Mouse (Mus musculus) liver, adult 2 months (tissue): ENCODE measurements at regions not wholly inside any gene's neighbourhood (a gene's known extent, or its start where the extent isn't known, plus 50 kb on each side); places are given as distances from the start of the nearest gene placed in this dataset.

Experiments used
- CTCF ChIP-seq: fragments of 200-500 bp; IDR thresholded peaks from 2 replicates; pipeline ENCODE4 v1.5.1; 2011; ENCODE audit warnings: low read depth, low read length, control low read depth
- POLR2A ChIP-seq: fragments of 200-500 bp; IDR thresholded peaks from 2 replicates; pipeline ENCODE4 v1.6.1; 2011; ENCODE audit warnings: low read length, control low read depth; ENCODE audit not compliant: insufficient read depth; ENCODE audit errors: extremely low read depth

GRCm38 (mm10) chr12:106839618-106840017 is 648.8 kb upstream of the 3110018I06Rik start:
- no peak for TF ChIP-seq POLR2A
- TF ChIP-seq CTCF = no peak
